Mouse (Mus musculus) testis, postnatal 14 days (tissue): Measurements from ENCODE around the gene Wars2.

Experiments
- DNase-seq: peaks from one replicate; pipeline ENCODE4 v3.0.0; 2021; ENCODE audit warnings: low spot score

The Wars2 gene

DNA sequence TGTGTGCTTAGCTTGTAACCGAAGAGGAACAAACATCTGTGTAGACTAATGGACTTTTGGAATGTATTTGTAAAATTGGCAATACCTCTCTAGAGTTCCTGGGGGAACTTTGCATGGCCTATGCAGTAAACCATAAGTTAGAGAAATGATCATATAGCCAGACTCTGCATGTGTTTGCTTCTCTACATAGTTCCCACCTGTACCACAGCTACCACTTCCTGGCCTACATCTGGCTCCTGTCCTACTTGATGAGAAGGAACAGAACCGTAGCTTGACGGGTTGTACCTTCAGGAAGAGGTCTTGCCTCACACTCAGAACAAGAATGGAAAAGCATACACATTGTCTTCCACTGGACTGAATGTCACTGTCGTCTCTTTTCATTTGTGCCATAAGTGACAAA is 52.7 kb downstream of the Wars2 start:
- DNase-seq = no peak

DNA sequence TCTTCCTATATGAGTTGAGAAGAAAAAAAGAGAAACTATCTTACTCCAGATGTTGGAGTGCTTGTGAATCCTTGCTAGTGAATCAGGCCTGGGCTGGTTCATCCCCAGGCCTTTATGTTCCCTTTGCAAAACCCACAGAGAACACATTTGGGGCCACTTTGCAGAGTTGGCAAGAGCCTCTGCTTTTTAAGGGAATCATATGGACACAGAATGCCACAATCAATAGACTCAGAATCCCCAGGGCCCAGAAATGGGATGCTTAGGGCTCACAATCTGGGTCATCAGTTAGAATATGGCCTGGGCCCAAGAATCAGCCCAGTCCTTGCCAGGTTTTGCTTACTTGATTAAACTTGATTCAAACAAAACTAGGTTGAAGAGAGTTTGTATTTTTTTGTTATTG is 62.5 kb downstream of the Wars2 start:
- no peak for DNase-seq

DNA sequence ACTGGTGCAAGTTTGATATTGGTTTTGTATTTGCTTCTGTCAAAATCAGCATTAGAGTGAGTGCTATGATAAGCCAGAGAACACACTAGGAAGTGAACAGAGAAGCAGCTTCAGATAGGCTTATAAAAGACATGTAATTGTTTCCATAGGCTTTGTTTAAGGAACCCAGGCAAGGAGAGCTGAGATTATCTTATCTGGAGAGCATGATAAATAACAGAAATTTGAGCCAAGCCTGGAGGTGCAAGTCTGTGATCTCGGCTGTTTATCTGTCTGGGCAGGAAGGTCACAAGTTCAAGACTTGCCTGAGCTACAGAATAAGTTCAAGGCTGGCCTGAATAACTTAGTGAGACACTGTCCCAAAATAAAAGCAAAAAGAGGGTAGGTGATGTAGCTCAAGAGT is 67.5 kb downstream of the Wars2 start:
- DNase-seq = no peak

DNA sequence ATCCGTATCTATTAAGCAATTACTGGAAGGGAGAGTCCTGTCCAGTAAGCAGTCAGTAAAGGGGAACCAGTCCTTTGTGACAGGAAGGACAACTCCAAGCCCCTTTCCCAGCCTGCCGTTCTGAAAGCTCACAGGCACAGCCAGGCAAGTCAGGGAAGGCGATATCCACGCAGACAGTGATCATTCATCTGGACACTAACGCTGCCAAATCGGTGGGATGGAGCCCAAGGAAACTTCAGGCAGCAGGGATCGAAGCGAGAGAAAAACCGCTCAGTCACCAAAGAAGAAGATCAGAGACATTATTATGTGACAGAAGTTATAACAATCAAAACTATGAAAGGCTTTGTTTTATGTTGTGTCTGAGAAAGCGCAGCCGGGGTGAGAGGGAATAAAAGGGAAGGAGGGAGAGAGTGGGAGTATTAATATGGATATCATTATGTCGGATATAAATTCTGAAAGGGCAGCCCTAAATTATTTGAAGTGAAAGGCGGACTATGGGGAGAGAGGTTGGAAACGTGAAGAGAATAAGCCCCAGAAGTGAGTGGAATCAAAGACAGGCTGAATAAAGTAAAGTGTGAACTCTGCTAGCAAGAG is 70.3 kb downstream of the Wars2 start:
- no peak for DNase-seq

DNA sequence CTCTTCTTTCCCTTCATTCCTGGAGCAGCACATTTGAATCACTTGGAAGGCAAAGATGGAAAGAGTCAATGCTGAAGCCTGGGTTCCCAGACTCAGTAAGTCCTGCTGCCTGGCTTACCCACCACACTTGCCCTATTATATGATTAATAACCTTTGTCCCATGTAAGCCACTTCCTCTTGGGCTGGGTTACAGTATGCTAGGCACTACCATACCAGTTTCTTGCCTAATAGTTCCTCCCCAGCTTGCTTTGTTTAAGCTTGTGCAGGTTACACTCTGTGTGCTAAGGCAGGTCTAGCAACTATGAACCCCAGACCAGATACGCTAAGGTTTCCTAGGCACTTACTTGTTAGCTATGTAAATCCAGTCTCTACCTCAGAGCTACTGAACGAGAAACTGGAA is 86.9 kb downstream of the Wars2 start:
- DNase-seq = no peak

DNA sequence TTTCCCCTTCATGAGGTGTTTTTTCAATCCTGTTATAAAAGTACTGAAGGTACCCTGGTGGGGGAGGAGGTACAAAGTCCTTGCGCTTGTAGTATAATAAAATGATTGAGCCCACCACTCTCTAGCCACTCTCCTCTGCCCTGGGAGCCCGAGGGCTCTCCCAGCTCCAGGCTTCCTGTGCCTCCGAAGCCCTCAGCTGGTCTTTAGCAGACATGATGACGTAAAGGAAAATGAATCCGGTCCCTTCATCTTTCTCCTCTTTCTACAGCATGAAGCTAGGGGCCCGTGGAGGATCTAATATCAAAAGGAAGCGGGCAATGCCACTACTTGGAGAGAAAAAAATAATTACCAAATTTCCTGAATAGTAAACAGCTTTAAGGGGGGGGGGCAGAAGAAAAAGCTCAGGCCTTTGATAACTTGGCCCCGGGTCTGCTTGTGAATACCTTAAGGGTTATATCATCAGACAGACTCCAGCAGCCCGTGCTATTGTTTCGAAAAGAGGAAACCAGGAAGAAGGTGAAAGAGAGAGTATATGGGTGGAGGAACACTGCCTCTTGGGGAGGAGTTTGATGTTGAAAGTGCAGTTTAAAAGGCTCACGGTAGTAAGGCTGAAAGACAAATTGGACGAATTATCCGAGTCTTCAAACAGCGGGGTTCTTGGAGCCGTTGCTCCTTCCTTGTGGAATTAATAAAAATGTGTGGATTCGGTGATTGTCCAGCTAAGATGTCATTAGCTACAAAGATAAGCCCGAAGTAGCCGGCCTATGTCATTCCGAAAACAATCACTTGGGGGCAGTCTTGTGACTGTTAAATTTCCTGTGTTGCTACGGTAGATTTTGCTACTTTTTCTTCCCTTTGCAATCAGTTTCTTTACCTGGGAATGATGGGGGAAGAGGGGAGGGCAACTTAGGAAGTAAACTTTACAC is 92.8 kb downstream of the Wars2 start:
- no peak for DNase-seq

DNA sequence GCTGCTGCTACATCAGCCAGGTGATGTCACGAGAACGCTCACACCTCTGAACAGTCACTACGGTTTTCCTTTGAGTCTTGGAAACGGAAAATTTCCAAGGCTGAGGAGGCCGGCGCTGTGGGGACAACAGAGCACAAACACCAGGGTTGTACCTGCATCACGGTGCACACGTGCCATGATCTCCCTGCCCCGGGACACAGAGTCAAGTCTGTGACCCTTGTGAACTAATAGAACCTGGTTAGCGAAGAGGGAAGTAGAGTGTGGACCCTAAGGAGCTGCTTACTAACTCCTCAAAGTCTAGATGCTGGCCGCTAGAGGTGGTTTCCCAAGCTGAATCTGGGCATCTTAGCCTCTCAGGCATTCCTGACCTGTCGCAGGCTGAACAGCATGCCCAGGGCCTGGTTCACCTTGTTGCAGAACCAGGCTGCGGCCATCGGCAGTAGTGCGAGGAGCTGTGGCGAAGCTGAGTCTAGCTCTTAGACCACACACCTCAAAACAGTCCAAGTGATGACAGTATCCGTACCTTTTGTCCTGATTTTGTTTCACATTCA is 93.5 kb downstream of the Wars2 start:
- no peak for DNase-seq

DNA sequence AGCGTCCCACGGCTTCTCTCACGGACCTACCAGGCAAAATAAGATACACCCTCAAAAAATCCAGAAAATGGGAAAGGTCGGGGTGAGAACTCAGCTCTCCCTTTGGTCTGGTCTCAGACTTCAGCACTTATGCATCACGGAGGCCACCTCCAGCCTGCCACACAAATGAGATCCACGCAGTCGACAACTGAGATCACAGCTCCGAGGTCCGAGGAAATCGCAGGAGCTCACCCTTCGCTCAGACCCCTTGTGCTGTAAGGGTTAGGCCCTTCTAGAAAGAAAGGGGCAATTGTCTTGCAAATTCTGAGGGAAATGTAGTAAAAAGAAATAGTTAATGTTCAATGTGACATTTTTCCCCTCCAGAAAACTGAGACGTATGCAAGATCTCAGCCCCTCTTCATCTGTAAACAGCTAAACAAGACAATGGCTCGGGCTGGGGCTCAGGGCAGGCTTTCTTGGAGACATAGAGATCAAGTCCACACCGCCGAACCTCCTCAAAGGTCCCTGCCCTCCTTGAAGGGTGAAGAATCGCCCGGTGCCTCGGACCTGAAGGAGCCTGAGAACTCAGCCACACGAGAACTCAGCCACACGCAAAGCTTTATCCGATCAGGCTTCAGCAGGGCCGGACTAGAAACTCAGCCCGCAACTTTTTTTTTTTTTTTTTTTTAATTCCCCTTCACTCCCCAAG is 94.4 kb downstream of the Wars2 start:
- no peak for DNase-seq

DNA sequence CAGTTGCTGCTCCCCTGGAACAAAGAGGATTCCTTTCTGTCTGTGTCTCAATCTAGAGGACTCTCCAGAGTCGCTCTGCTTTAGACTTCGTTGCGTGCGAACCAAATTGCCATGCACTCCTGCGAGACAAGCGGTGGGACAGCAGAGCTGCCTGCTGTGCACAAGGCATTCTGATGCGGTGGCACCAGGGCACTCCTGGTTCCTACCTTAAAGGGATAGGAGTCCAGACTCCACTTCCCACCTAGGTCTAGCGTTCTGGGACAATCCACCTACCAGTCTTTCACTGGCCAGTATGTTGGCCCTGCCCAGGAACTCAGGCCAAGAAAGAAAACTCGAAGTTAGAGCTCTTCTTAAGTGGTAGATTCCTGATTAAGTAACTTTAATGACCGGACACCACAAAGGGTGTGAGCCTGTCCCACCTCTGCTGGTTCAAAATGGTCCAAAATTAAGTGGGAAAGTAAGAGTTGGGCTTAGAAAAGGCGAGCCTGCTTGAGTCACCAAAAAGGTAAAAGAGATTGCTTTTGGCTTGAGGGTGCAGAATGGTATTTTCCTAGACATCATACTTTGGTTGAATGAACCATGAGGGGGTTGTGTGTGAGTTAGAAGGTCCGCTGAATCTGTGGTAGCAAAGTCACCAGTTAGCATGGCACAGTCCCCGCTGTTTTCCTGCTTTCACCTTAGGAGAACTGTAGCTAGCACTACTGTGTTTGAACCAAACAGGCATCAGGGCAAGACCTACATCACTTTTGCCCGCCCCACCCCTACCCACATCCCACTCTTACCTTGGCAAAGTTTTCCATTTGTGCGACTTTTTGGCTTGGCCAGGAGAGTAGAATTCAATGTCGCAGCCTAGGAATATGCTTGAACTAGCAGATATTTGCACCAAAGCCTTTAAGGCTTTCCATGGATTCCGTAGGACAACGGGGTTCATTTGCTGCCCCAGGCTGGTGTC is 95.2 kb downstream of the Wars2 start:
- DNase-seq = no peak

DNA sequence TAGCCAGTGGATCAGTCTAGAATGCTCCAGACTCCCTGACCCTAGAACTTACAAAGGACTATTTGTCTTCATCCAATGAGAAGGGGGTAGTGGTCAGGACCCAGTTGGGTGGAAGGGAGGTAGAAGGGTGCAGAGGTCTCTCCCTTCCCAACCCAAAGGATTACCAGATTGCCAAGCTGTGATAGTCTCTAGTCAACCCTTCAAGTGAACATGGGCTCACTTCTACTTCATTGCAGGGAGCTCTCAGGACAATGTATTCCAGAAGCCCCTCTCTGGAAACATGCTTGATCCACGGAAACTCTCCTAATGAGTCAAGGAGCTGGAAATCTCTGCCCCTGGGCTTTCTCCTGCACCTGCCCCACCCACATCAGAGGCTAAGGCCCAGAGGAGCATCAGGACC is 97.8 kb downstream of the Wars2 start:
- no peak for DNase-seq

DNA sequence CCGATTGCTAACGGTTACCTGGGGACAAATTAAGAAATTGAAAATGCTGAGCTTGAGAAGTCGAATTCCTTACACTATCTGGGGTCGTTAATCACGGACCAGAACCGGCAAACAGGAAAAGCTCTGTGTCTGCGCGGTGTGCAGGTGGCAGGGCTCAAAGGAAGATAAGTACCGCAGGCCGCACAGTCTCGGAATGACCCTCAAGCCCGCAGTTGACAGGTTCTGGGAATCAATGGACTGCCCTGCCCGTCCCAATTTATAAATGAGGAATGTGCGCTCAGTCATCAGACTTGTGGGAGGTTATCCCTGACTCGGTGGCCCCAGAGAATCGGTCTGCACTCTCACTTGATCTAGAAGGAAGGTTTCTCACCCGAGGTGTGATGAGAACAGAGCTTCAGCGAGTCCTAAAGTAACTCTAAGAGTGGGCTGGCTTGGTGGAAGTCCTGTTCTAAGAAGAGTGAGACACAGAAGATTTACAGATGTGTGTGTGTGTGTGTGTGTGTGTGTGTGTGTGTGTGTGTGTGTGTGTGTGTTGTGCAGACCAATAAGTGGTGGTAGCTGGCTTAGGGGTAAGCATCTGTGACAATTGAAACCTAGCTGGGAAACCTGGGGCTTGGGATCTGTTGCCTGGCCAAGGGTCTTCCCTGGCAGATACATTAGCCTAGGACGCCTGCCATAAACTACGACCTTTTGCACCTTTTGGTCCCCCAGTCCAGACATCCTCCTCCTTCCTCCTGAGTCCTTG is 98.6 kb downstream of the Wars2 start:
- no peak for DNase-seq

DNA sequence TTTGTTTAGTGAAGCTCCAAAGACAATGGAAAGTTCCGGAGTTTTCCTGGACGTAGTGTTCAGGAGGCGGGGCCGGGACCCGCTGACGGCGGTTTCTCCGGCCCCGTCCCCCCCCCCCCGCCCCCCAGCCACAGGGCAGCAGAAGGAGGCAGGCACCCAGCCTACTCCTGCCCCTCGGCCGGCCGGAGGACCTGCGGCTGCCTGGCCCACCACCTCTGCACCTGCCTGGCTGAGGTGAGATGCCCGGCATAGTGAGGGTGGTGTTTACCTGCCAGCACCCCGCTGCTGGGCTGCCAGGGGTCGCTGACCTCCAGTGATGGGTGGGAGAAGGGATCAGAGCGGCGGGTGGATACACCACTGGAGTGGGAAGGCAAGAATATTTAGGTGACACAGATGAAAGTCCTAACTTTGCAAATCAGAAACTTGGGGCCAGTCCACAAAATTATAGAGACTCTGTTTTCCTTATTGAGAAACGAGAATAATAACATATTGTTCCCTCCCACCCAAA is 99.4 kb downstream of the Wars2 start, which contains the start of gene Tbx15:
Gene Tbx15 (plus strand): TSS at position 169 of the 508 bp plus-strand sequence.
- no peak for DNase-seq

DNA sequence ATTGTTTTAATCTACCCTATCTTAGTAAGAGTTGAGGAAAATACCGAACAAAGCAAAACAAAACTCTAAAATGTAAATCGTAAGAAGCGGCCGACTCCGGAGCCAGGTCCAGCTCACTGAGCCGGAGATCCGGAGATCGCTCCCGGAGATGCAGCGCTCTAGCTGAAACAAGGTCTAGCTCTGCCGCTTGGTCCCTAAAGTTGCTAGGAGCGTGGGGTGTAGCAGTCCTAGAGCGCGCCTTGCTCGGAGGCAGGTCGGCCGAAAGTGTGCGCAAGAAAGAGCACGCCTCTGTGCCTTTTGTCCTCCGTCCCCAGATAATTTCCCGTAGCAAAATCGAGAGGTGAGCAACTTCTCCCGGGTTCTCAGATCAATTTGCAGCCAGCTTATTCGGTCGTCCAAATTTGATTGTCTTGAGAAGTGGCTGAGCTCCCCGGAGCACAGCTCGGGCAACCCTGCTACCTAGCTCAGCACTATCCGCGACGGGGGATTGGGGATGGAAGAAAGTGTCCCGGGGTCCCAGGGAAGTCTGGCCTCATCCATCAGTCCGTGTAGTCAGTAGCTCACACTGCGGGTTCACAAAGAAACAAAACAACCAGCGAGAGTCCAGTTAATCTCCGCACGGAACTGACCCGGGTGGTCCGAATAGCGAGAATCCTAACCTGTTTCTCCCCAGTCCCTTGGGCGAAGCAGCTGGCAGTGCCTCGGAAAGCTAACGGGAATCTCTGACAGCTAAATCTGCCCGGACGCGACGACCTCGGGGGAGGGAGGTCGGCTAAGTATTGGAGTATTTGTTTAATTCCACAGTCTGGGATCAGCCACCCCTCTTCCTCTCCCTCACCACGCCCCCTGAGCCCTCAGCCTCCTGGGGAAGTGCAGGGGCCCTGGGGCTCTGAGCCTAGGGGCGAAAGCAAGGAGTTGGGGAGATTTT is 100.2 kb downstream of the Wars2 start:
- DNase-seq = no peak

DNA sequence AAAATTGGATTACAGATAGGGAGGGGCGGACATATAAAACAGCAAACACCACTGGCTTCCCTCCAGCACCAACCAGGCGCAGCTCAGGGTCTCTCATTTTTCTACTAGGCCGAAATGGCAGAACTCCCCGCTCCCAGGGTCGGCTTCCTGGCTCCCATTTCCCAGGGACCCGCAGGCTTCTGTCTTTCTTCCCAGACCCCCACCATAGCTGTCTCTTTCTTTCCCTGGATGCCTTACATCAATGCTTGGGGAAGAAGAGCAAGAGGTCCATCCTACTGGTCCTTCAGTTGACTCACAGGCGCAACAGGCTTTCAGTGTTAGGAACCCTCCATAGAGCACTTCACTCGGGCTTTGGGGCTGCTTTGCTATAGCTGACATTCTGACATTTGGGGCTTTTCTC is 101.6 kb downstream of the Wars2 start:
- no peak for DNase-seq

DNA sequence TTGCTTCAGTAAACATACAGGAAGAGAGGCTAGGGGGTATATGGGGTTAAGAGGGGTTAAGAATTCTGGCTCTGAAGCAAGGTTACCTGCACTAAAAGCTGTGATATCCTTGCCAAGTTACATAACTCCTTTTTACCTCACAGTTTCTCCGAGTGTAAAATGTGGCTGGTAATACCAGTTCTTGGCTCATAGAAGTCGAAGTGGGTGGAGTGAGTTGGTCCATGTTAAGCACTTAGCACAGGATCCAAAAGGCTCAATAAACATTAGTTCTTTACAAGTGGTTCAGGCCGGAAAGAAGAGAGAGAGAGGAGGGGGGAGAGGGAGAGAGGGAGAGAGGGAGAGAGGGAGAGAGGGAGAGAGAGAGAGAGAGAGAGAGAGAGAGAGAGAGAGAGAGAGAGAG is 104.5 kb downstream of the Wars2 start:
- no peak for DNase-seq

DNA sequence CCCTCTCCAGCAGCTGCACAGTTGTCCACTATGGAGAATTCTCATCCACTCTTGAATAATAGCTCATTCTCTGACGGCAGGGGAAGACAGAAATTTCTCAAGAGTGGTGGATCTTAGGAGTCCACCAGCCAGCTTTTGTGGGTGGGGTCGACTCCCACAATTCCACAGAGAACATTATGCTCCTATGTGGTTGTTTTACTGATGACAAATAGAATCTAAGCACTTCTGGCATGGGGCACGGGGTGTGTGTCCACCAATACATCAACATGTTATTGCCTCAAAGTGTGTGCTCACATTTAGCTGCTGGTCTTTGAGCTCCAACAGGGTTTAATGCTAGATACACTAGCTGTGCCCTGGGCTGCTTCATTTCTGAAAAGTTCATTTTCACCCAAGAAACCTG is 105.8 kb downstream of the Wars2 start:
- no peak for DNase-seq

DNA sequence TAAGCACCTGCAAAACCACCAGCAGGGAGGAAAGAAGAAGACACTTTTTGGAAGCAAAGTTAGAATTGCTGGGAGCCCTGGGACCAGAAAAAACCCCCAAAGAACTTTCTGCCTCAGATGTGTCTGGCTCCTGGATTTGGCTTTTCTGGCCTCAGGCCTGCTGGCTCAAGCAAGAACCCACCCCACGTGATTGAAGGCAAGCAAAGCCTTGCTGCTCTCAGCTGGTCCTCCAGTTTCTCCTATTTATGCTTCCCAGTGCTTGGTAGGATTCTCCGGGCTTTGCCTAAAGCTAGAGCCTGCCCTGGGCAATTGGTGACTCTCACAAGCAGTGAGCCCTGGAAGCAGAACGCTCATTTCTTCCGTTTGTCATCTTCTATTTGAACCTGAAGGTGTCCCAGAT is 106.7 kb downstream of the Wars2 start:
- no peak for DNase-seq

DNA sequence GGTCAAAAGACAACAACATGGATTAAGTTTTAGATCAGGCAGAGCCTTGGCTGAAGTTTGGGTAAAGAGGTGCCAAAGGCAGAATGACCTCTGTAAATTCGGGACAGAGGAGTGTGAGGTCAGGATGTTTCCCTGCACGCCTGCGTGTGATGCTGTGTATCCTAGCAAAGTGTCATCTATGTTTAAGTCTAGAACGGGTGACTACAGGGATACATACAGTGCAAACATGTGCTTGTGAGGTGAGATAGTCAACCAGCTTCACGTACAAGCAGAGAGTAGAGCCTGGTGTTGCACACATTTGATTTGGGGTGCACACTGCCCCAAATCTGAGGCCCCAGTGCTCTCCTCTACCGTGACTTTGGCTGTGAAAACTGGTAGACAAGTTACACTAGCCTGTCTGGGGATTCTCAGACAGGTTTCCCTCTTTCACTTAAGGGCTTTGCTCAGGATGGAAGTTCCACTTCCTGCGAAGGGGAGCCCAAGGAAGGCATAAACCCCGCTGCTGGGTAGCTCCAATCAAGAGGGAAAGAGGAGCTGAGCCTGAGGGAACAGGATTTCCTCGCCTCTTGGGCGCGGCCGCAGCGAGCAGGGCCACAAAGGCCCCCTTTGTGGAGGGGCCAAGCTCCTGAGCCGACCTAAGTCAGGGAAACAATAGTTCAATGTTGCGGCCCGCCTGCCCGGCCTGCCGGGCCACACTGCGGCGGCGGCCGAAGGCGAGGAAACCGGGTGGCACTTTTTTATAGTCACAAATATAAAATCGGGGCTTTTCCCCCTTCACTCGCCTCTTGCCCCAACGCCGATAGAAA is 107.3 kb downstream of the Wars2 start:
- no peak for DNase-seq
